Mouse (Mus musculus) limb, embryonic 12.5 days (tissue): ENCODE measurements around the gene Pard3b. TPM values are rescaled to one million over a fixed set of nuclear protein-coding genes. Genes with fewer than 3 reads are reported as not detected.

Source experiments
- ATAC-seq: fragments of 200-750 bp; cut with Nextera tagmentation; 2 replicates; pipeline ENCODE4 v1.8.0; 2017; ENCODE audit warnings: low read depth, moderate TSS enrichment; ENCODE audit not compliant: insufficient number of reproducible peaks, insufficient read depth, low FRiP score, low TSS enrichment
- H3K27ac ChIP-seq: fragments of 300-500 bp; sonication (generic); 2 replicates; pipeline ENCODE4 v1.5.1; 2016; ENCODE audit warnings: mild to moderate bottlenecking, moderate library complexity
- H3K27me3 ChIP-seq: fragments of 300-500 bp; sonication (generic); 2 replicates; pipeline ENCODE4 v1.6.1; 2016; ENCODE audit warnings: mild to moderate bottlenecking, moderate library complexity
- H3K36me3 ChIP-seq: fragments of 300-500 bp; sonication (generic); 2 replicates; pipeline ENCODE4 v1.6.1; 2016; ENCODE audit warnings: mild to moderate bottlenecking, moderate library complexity
- H3K4me1 ChIP-seq: fragments of 300-500 bp; sonication (generic); replicated peaks from 2 replicates; pipeline ENCODE4 v1.6.1; 2016
- H3K4me2 ChIP-seq: fragments of 300-500 bp; sonication (generic); 2 replicates; pipeline ENCODE4 v1.6.1; 2016; ENCODE audit warnings: mild to moderate bottlenecking, moderate library complexity
- H3K4me3 ChIP-seq: fragments of 300-500 bp; sonication (generic); replicated peaks from 2 replicates; pipeline ENCODE4 v1.5.1; 2016; ENCODE audit warnings: mild to moderate bottlenecking
- H3K9ac ChIP-seq: fragments of 300-500 bp; sonication (generic); replicated peaks from 2 replicates; pipeline ENCODE4 v1.6.1; 2016; ENCODE audit warnings: mild to moderate bottlenecking, moderate library complexity
- H3K9me3 ChIP-seq: fragments of 300-500 bp; sonication (generic); 2 replicates; pipeline ENCODE4 v1.6.1; 2016; ENCODE audit warnings: mild to moderate bottlenecking, moderate library complexity
- WGBS: fragments of 180-500 bp; shearing (Covaris S2); methylation state at CpG from one replicate; pipeline ENCODE4 v1.1.7; 2016; 5-methylcytosine and 5-hydroxymethylcytosine counted together
- polyA plus RNA-seq: library from polyadenylated mRNA; unstranded; fragments of >200 nt; fragmentation: Nextera tagmentation; extraction: Ambion mirVana; gene quantifications from 2 replicates; pipeline ENCODE4 v1.2.1, GENCODE M21; 2016

Gene Pard3b
- polyA plus RNA-seq, 1 experiment from 2014 or later: 20.0 TPM

DNA sequence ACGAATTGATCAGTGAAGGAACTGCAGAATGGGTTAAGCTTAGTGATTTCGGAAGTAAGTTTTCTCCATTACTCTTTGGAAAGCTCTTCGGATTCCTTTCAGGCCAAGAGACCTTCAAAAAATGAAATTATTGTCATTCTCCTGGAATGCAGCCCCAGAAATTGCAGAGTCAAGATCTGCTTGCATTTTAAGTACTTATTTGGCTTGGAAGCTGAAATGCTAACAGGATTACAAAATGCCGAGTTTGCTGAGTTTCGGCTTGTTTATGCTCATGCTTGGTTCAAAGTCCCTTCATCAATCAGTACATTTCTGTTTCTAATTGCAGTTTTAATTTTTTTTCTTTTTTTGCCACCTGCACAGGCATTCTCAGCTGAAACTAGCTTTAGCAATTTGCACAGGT, 860.5 kb downstream of the Pard3b start:
- Histone ChIP-seq H3K36me3 (no peaks in the 10 kb centered on the region), H3K9ac (no peak overlapping the region), H3K4me3 (no peak overlapping the region), H3K9me3 (no peaks in the 10 kb centered on the region), H3K27ac (no peak overlapping the region), H3K4me1 (peaks cover 3% of the 10 kb centered on the region), H3K27me3 (no peaks in the 10 kb centered on the region), H3K4me2 (no peak overlapping the region)
- 89% methylated on average over 5 of the region's 5 CpGs for WGBS
- ATAC-seq: no peak

- no peak overlapping the region for H3K4me2 ChIP-seq
- H3K4me1 ChIP-seq: peaks cover 2% of the 10 kb centered on the region
- no peak for ATAC-seq
- no peaks in the 10 kb centered on the region for H3K27me3 ChIP-seq
- 89% methylated on average over 4 of the region's 4 CpGs for WGBS
- H3K36me3 ChIP-seq: no peaks in the 10 kb centered on the region
- no peaks in the 10 kb centered on the region for H3K9me3 ChIP-seq
- no peak overlapping the region for H3K4me3 ChIP-seq
- no peak overlapping the region for H3K9ac ChIP-seq
- H3K27ac ChIP-seq: no peak overlapping the region
Observed at GRCm38 (mm10) chr1:62510501-62510900, 871.9 kb downstream of the Pard3b start.

DNA sequence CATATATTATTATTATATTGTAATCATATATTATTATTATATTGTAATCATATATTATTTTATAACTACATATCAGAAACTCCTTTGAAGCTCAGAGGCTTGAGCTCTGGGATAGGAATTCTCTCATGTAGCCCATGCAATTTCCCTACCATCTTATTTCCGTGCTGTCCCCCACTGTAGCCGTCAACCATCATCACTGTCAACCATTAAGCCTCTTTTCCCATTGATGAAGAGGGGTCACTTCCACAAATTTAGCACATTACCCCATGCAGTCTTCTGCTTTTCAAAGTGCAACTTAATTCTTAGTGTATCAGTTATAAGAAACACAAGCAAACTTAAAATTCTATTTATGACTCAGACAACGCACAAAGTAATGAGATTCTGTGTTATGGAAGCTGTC, 873.1 kb downstream of the Pard3b start:
- Histone ChIP-seq H3K4me2 (no peak overlapping the region), H3K36me3 (no peaks in the 10 kb centered on the region), H3K4me1 (no peaks in the 10 kb centered on the region; the same call in 1 of the 2 replicates), H3K27me3 (no peaks in the 10 kb centered on the region), H3K9ac (no peak overlapping the region), H3K9me3 (no peaks in the 10 kb centered on the region), H3K27ac (no peak overlapping the region), H3K4me3 (no peak overlapping the region)
- no peak for ATAC-seq
- 88% methylated on average over 3 of the region's 3 CpGs for WGBS

DNA sequence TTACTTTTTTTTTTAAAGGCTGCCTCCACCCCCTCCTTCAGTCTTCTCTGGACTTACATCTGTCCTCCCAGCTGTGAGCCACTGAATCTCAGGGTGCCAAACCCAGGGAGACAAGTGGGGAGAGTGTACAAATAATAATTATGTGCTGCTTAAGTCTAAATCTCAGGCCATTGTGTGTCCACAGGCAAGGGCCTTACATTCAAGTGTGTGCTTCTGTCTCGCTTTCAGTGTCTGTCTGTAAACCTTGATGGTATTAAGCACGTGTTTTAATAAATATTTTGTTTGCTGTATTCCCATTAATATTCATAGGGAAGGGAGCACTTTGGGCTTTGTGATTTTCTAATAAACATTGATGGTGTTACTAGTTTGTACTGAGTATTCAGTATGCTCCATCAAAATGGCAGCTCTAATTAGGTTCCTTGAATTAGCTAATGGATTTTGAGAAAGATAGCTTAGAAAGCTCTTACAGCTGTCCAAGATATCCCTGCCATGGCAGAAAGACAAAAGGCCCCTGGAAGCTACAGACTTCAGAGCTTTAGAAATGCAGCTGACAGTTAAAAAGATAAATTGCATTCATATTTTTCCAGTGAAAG, 880.1 kb downstream of the Pard3b start:
- Histone ChIP-seq H3K4me2 (no peak overlapping the region), H3K27ac (no peak overlapping the region), H3K4me3 (no peak overlapping the region), H3K4me1 (no peaks in the 10 kb centered on the region), H3K27me3 (no peaks in the 10 kb centered on the region), H3K9me3 (no peaks in the 10 kb centered on the region), H3K36me3 (no peaks in the 10 kb centered on the region), H3K9ac (no peak overlapping the region)
- ATAC-seq: no peak
- WGBS: 87% methylated on average over 2 of the region's 2 CpGs

DNA sequence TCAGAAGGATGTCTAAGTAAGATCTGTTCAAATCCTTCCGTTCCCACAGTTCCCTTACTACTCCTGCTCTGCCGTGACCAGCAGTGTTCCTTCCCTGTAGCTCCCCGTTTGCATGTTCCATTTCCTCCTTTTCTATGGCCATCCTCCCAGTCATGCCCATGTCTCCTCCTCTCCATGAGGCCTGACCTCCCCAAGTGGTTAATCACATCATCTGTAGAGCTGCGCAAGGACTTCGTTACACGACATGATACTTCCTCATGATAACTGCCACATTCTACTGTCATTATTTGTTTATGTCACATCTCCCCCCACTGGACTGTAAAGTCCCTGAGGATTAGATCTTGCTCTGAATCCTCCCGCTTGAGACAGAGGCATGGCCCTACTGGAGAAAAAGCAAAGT, 882.7 kb downstream of the Pard3b start:
- Histone ChIP-seq H3K4me1 (no peaks in the 10 kb centered on the region), H3K4me3 (no peak overlapping the region), H3K4me2 (no peak overlapping the region), H3K9ac (no peak overlapping the region), H3K36me3 (no peaks in the 10 kb centered on the region), H3K27me3 (no peaks in the 10 kb centered on the region), H3K27ac (no peak overlapping the region), H3K9me3 (no peaks in the 10 kb centered on the region)
- ATAC-seq: no peak
- 88% methylated on average over 7 of the region's 7 CpGs for WGBS

GRCm38 (mm10) chr1:62522761-62523160, 884.1 kb downstream of the Pard3b start:
- ATAC-seq: no peak
- no peak overlapping the region for H3K4me2 ChIP-seq
- WGBS: 84% methylated on average over 2 of the region's 2 CpGs
- H3K27ac ChIP-seq: no peak overlapping the region
- H3K4me3 ChIP-seq: no peak overlapping the region
- H3K9me3 ChIP-seq: no peaks in the 10 kb centered on the region
- no peaks in the 10 kb centered on the region for H3K36me3 ChIP-seq
- 0 out of 2 replicates have a peak, but pooled peaks cover 4% of the 10 kb centered on the region for H3K4me1 ChIP-seq
- H3K27me3 ChIP-seq: no peaks in the 10 kb centered on the region
- H3K9ac ChIP-seq: no peak overlapping the region

DNA sequence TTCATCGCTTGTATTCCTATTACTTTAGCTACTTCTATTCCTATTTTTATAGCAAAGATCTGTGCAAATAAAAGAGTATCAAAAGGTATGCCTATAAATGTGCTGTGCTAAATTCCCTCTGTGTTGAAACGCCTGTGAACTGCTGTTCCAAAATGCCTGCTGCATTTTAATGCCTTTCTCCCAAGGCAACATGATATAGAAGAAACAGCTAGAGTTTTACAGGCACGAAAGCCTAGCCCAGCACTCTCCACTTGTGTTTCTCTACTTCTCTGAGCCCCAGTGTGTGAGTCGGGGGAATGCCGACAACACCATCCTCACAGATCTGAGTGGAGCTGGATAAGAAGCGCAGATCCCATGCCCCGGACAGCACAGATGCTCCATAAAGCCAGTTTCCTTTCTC, 889.2 kb downstream of the Pard3b start:
- Histone ChIP-seq H3K27me3 (no peaks in the 10 kb centered on the region), H3K9me3 (no peaks in the 10 kb centered on the region), H3K4me1 (peaks cover 12% of the 10 kb centered on the region), H3K27ac (peak overlapping the region; percentile 75), H3K36me3 (no peaks in the 10 kb centered on the region), H3K4me2 (peak overlapping the region; percentile 25; the same call in 1 of the 2 replicates), H3K9ac (no peak overlapping the region), H3K4me3 (no peak overlapping the region)
- no peak; the same call in 1 of the 2 replicates for ATAC-seq
- WGBS: 30% methylated on average over 7 of the region's 7 CpGs

- Histone ChIP-seq H3K9ac (no peak overlapping the region), H3K4me3 (no peak overlapping the region), H3K27me3 (no peaks in the 10 kb centered on the region), H3K9me3 (no peaks in the 10 kb centered on the region), H3K36me3 (no peaks in the 10 kb centered on the region), H3K27ac (no peak overlapping the region), H3K4me1 (peaks cover 12% of the 10 kb centered on the region), H3K4me2 (no peak overlapping the region)
- no peak for ATAC-seq
- 79% methylated on average over 8 of the region's 8 CpGs for WGBS
Observed at GRCm38 (mm10) chr1:62529941-62530340, 891.3 kb downstream of the Pard3b start.

DNA sequence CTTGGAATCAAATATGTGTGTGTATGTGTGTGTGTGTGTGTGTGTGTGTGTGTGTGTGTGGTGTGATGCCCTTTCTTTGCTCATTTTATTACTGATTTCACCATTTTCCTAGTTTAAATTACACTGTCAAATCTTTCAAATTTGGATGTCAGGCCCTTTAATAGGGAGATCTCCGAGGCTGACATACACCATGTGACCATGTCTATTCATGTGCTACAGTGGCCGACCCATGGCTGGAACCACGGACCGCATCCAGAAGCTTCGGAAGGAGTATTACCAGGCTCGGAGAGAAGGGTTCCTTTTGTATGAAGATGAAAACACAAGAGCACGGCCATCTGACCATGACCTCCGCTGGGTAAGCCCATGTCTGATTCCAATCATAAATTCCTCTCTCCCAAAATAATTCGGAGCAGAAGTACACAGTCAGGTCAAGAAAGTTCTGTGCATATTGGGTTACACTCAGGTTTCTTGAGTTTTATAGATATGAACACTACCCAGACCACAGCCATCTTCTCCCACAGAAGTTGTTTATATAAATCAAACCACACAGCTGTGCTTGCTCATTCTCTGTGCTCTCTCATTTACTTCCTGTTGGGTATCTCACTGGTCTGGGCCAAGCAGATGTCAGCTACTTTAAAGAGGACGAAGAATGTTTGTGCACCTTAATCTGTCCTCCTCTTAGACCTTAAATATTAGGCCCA, 894.0 kb downstream of the Pard3b start:
- Histone ChIP-seq H3K36me3 (no peaks in the 10 kb centered on the region), H3K9me3 (no peaks in the 10 kb centered on the region), H3K4me3 (no peak overlapping the region), H3K9ac (no peak overlapping the region), H3K4me2 (no peak overlapping the region), H3K27ac (no peak overlapping the region), H3K27me3 (no peaks in the 10 kb centered on the region), H3K4me1 (peaks cover 7% of the 10 kb centered on the region)
- ATAC-seq: no peak
- whole genome bisulfite sequencing: 78% methylated on average over 10 of the region's 10 CpGs

GRCm38 (mm10) chr1:62548953-62549352, 910.3 kb downstream of the Pard3b start:
- H3K27me3 ChIP-seq: no peaks in the 10 kb centered on the region
- peaks cover 17% of the 10 kb centered on the region for H3K4me1 ChIP-seq
- no peak overlapping the region for H3K9ac ChIP-seq
- H3K36me3 ChIP-seq: no peaks in the 10 kb centered on the region
- no peak overlapping the region for H3K4me2 ChIP-seq
- no peak overlapping the region for H3K4me3 ChIP-seq
- 80% methylated on average over 4 of the region's 4 CpGs for WGBS
- H3K9me3 ChIP-seq: no peaks in the 10 kb centered on the region
- H3K27ac ChIP-seq: no peak overlapping the region
- ATAC-seq: no peak

- WGBS: 37% methylated on average over 2 of the region's 2 CpGs
- no peaks in the 10 kb centered on the region for H3K36me3 ChIP-seq
- no peak overlapping the region for H3K4me3 ChIP-seq
- no peak overlapping the region for H3K27ac ChIP-seq
- H3K9ac ChIP-seq: no peak overlapping the region
- no peaks in the 10 kb centered on the region for H3K9me3 ChIP-seq
- no peak overlapping the region for H3K4me2 ChIP-seq
- no peaks in the 10 kb centered on the region for H3K27me3 ChIP-seq
- H3K4me1 ChIP-seq: peaks cover 14% of the 10 kb centered on the region
- ATAC-seq: no peak
Observed at GRCm38 (mm10) chr1:62550546-62550945, 911.9 kb downstream of the Pard3b start.

DNA sequence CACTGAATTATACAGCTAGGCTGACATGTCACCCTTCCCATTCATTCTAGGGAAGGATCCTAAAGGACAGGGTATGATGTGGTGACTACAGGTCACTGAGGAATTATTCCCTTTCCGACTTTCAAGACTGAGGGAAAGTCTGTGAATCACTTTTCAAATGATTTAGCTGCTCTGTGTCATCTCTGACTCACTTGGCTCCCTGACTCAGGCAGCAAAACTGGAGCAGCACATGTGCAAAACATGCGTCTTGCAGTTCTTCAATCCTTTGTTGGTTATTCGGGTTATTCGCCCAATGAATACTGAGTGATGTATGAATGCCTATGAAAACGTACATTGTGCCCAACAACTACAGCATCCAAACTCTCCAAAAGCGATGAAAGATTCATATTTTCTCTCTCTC, 912.9 kb downstream of the Pard3b start:
- H3K9ac ChIP-seq: no peak overlapping the region
- peaks cover 14% of the 10 kb centered on the region for H3K4me1 ChIP-seq
- no peaks in the 10 kb centered on the region for H3K36me3 ChIP-seq
- H3K27ac ChIP-seq: no peak overlapping the region
- no peaks in the 10 kb centered on the region for H3K9me3 ChIP-seq
- no peak overlapping the region for H3K4me3 ChIP-seq
- ATAC-seq: no peak
- H3K27me3 ChIP-seq: no peaks in the 10 kb centered on the region
- 86% methylated on average over 6 of the region's 6 CpGs for WGBS
- no peak overlapping the region for H3K4me2 ChIP-seq
